Comparison of ENCODE assay signal across 13 mouse cellular contexts in genomic region chr12:57399547-57399946, GRCm38 (mm10).
DNase-seq lines count a peak whose midpoint lies in the region; ATAC-seq lines count a peak whose summit lies in the region.
"Had no signal": no experiment of that assay in that cellular context is flagged by ENCODE, and none has a peak within 500 bp of the region (broad histone marks: within the 10 kb centered on the region; RNA-seq: fewer than 3 reads in every experiment).

No protein-coding gene starts in this region.

- H3K9me3 ChIP-seq in hindbrain, embryonic 11.5 days (ENCODE audit: control insufficient read depth, low read length): no peaks in the 10 kb centered on the region
- no peaks in the 10 kb centered on the region for H3K9me3 ChIP-seq in hindbrain, embryonic 10.5 days
- no peaks in the 10 kb centered on the region for H3K9me3 ChIP-seq in forebrain, embryonic 14.5 days (replicated peaks; ENCODE audit: control insufficient read depth, low read length)
- H3K9me3 ChIP-seq in midbrain, embryonic 12.5 days: no peaks in the 10 kb centered on the region
- H3K9me3 ChIP-seq: liver, embryonic 15.5 days had no signal

- no peak overlapping the region for H3K9ac ChIP-seq in hindbrain, embryonic 11.5 days (ENCODE audit: low read depth, low read length)
- no peak overlapping the region for H3K9ac ChIP-seq in forebrain, embryonic 14.5 days (ENCODE audit: low read length)
- H3K9ac ChIP-seq in midbrain, embryonic 12.5 days (replicated peaks): no peak overlapping the region
- H3K9ac ChIP-seq: liver, embryonic 15.5 days had no signal

- no peaks in the 10 kb centered on the region for H3K27me3 ChIP-seq in hindbrain, embryonic 11.5 days (ENCODE audit: control insufficient read depth, insufficient read depth, low read length)
- H3K27me3 ChIP-seq in hindbrain, embryonic 10.5 days (ENCODE audit: insufficient read depth, poor library complexity, severe bottlenecking): no peaks in the 10 kb centered on the region
- H3K27me3 ChIP-seq in forebrain, embryonic 14.5 days (replicated peaks; ENCODE audit: control insufficient read depth, insufficient read depth, low read length): no peaks in the 10 kb centered on the region
- peaks cover 4% of the 10 kb centered on the region; the same call in 1 of the 2 replicates for H3K27me3 ChIP-seq in midbrain, embryonic 12.5 days
- H3K27me3 ChIP-seq: liver, embryonic 15.5 days had no signal

- H3K36me3 ChIP-seq in hindbrain, embryonic 11.5 days (ENCODE audit: control insufficient read depth, insufficient read depth, low read length): no peaks in the 10 kb centered on the region
- no peaks in the 10 kb centered on the region for H3K36me3 ChIP-seq in hindbrain, embryonic 10.5 days
- no peaks in the 10 kb centered on the region for H3K36me3 ChIP-seq in forebrain, embryonic 14.5 days (ENCODE audit: control insufficient read depth, insufficient read depth, low read length)
- H3K36me3 ChIP-seq in midbrain, embryonic 12.5 days: no peaks in the 10 kb centered on the region
- H3K36me3 ChIP-seq: liver, embryonic 15.5 days had no signal

- no peak overlapping the region for H3K4me3 ChIP-seq in hindbrain, embryonic 11.5 days (ENCODE audit: low read depth, low read length)
- no peak overlapping the region for H3K4me3 ChIP-seq in hindbrain, embryonic 10.5 days
- H3K4me3 ChIP-seq in forebrain, embryonic 14.5 days (ENCODE audit: low read depth, low read length): no peak overlapping the region
- no peak overlapping the region for H3K4me3 ChIP-seq in midbrain, embryonic 12.5 days
- H3K4me3 ChIP-seq: liver, embryonic 15.5 days; myocyte had no signal

- no peak for ATAC-seq in hindbrain, embryonic 11.5 days (ENCODE audit: low FRiP score)
- ATAC-seq in forebrain, embryonic 14.5 days: peak; percentile 73; the same call in 1 of the 2 replicates
- ATAC-seq in midbrain, embryonic 12.5 days (ENCODE audit: low FRiP score, low read depth): peak; percentile 77

- H3K4me1 ChIP-seq in hindbrain, embryonic 11.5 days (replicated peaks; ENCODE audit: control insufficient read depth, insufficient read depth, low read length): no peaks in the 10 kb centered on the region
- peaks cover 31% of the 10 kb centered on the region for H3K4me1 ChIP-seq in hindbrain, embryonic 10.5 days (replicated peaks)
- H3K4me1 ChIP-seq in forebrain, embryonic 14.5 days (ENCODE audit: control insufficient read depth, insufficient read depth, low read length): peaks cover 12% of the 10 kb centered on the region; the same call in 1 of the 2 replicates
- peaks cover 24% of the 10 kb centered on the region for H3K4me1 ChIP-seq in midbrain, embryonic 12.5 days
- H3K4me1 ChIP-seq: liver, embryonic 15.5 days had no signal

- H3K27ac ChIP-seq in hindbrain, embryonic 11.5 days (ENCODE audit: low read depth, low read length): no peak overlapping the region
- H3K27ac ChIP-seq in hindbrain, embryonic 10.5 days: no peak overlapping the region
- no peak overlapping the region for H3K27ac ChIP-seq in forebrain, embryonic 14.5 days (ENCODE audit: low read depth, low read length)
- H3K27ac ChIP-seq in midbrain, embryonic 12.5 days (replicated peaks): no peak overlapping the region
- H3K27ac ChIP-seq: liver, embryonic 15.5 days had no signal

- DNase-seq in hindbrain, embryonic 11.5 days (ENCODE audit: low spot score): peak; percentile 5
- DNase-seq in hindbrain, embryonic 10.5 days (ENCODE audit: low spot score): no peak
- peak; percentile 10 for DNase-seq in brain, adult 2 months (ENCODE audit: low read depth, low spot score)
- peak; percentile 19 for DNase-seq in forebrain, embryonic 14.5 days (ENCODE audit: low spot score)
- DNase-seq in gastrocnemius, postnatal 4 days (ENCODE audit: low spot score in 2 of 2): no peak
- DNase-seq in thymus, postnatal 4 days: no peak
- no peak for DNase-seq in adrenal gland, postnatal 14 days
- DNase-seq: cerebellum, postnatal 25 days; gastrocnemius, postnatal 36 days; kidney, adult 2 months had no signal

- 59% methylated on average over 4 of the region's 4 CpGs for WGBS in hindbrain, embryonic 11.5 days
- 43% methylated on average over 4 of the region's 4 CpGs for WGBS in hindbrain, embryonic 10.5 days
- 16% methylated on average over 4 of the region's 4 CpGs for WGBS in forebrain, embryonic 14.5 days
- 17% methylated on average over 4 of the region's 4 CpGs for WGBS in midbrain, embryonic 12.5 days

- no peak overlapping the region for H3K4me2 ChIP-seq in hindbrain, embryonic 11.5 days (replicated peaks; ENCODE audit: low read depth, low read length)
- no peak overlapping the region for H3K4me2 ChIP-seq in forebrain, embryonic 14.5 days (ENCODE audit: low read length)
- peak overlapping the region; percentile 19; the same call in 1 of the 2 replicates for H3K4me2 ChIP-seq in midbrain, embryonic 12.5 days (replicated peaks)
- H3K4me2 ChIP-seq: liver, embryonic 15.5 days had no signal

Comparison
In these comparisons a context has a peak if more than half of its experiments do, and no peak if none do; other contexts are left out.
1. DNase-seq: peak in hindbrain, embryonic 11.5 days (single experiment), brain, adult 2 months (single experiment) and forebrain, embryonic 14.5 days (single experiment); none in hindbrain, embryonic 10.5 days (single experiment), gastrocnemius, postnatal 4 days (0 of 2), thymus, postnatal 4 days (single experiment) and adrenal gland, postnatal 14 days (single experiment).